Mouse (Mus musculus) MEL (cell line): ENCODE results near the gene Tbx15. TPM values are rescaled to one million over a fixed set of nuclear protein-coding genes. Genes with fewer than 3 reads are reported as not detected.

Experiments
- DNase-seq: peaks from one replicate; pipeline ENCODE4 v3.0.0; 2011; ENCODE audit warnings: low read depth, low spot score
- H3K27ac ChIP-seq: 2 replicates; pipeline ENCODE4 v1.5.1; 2012; ENCODE audit warnings: low read depth, mild to moderate bottlenecking, control low read depth, low read length, moderate library complexity; ENCODE audit not compliant: control insufficient read depth
- H3K27me3 ChIP-seq, 2 experiments: fragments of 150-350 bp in 1 of 2; sonication (generic) in 1 of 2; 2 replicates each; pipeline ENCODE4 v1.6.1; 2012; ENCODE audit warnings: low read length in 2 of 2, mild to moderate bottlenecking in 2 of 2, improper control_type of control experiment in 1 of 2, moderate library complexity in 1 of 2; ENCODE audit not compliant: insufficient read depth in 2 of 2, control insufficient read depth in 1 of 2
- H3K36me3 ChIP-seq, 2 experiments: 2 replicates each; pipeline ENCODE4 v1.6.1; 2012 to 2014; ENCODE audit warnings: low read length in 2 of 2, improper control_type of control experiment in 1 of 2, inconsistent platforms in 1 of 2, mild to moderate bottlenecking in 1 of 2; ENCODE audit not compliant: insufficient read depth in 2 of 2, control insufficient read depth in 1 of 2
- H3K4me1 ChIP-seq, 2 experiments: fragments of 150-350 bp in 1 of 2; sonication (generic) in 1 of 2; 2 replicates each; pipeline ENCODE4 v1.6.1; 2012; ENCODE audit warnings: low read length in 2 of 2, improper control_type of control experiment in 1 of 2, mild to moderate bottlenecking in 1 of 2; ENCODE audit not compliant: insufficient read depth in 2 of 2, control insufficient read depth in 1 of 2
- H3K4me3 ChIP-seq, 2 experiments: fragments of 150-350 bp in 1 of 2; sonication (generic) in 1 of 2; 2 replicates each; pipeline ENCODE4 v1.5.1; 2012; ENCODE audit warnings: low read depth in 2 of 2, low read length in 2 of 2, mild to moderate bottlenecking in 2 of 2, moderate library complexity in 2 of 2, control low read depth in 1 of 2, improper control_type of control experiment in 1 of 2; ENCODE audit not compliant: control insufficient read depth in 1 of 2, insufficient read depth in 1 of 2
- H3K79me2 ChIP-seq: 2 replicates; pipeline ENCODE4 v1.6.1; 2012; ENCODE audit warnings: mild to moderate bottlenecking, low read length, moderate library complexity; ENCODE audit not compliant: control insufficient read depth, poor library complexity, insufficient read depth
- H3K9ac ChIP-seq: 2 replicates; pipeline ENCODE4 v1.6.1; 2012; ENCODE audit warnings: low read depth, mild to moderate bottlenecking, control low read depth, low read length, moderate library complexity; ENCODE audit not compliant: control insufficient read depth, poor library complexity, severe bottlenecking
- H3K9me3 ChIP-seq: fragments of 150-350 bp; sonication (generic); replicated peaks from 2 replicates; pipeline ENCODE4 v1.6.1; 2012; ENCODE audit warnings: mild to moderate bottlenecking, low read length, improper control_type of control experiment, moderate library complexity; ENCODE audit not compliant: insufficient read depth
- CHD1 ChIP-seq: IDR thresholded peaks from 2 replicates; pipeline ENCODE4 v1.6.1; 2012; ENCODE audit warnings: low read depth, mild to moderate bottlenecking, inconsistent platforms, low read length, improper control_type of control experiment
- CHD2 ChIP-seq: IDR thresholded peaks from 2 replicates; pipeline ENCODE4 v1.6.1; 2011; ENCODE audit warnings: low read length, improper control_type of control experiment
- E2F4 ChIP-seq: IDR thresholded peaks from 2 replicates; pipeline ENCODE4 v1.6.1; 2011; ENCODE audit warnings: low read depth, low read length, improper control_type of control experiment, borderline replicate concordance
- ELF1 ChIP-seq: IDR thresholded peaks from 2 replicates; pipeline ENCODE4 v1.6.1; 2014; ENCODE audit warnings: low read depth, mild to moderate bottlenecking, inconsistent platforms, low read length, improper control_type of control experiment, moderate library complexity
- EP300 ChIP-seq, 2 experiments: IDR thresholded peaks; 2 replicates each; pipeline ENCODE4 v1.6.1; 2011; ENCODE audit warnings: improper control_type of control experiment in 2 of 2, low read length in 2 of 2, low read depth in 1 of 2, mild to moderate bottlenecking in 1 of 2
- GABPA ChIP-seq: IDR thresholded peaks from 2 replicates; pipeline ENCODE4 v1.6.1; 2012; ENCODE audit warnings: low read depth, mild to moderate bottlenecking, inconsistent platforms, low read length, improper control_type of control experiment, moderate library complexity
- GATA1 ChIP-seq: IDR thresholded peaks from 2 replicates; pipeline ENCODE4 v1.6.1; 2011; ENCODE audit warnings: low read depth, low read length, improper control_type of control experiment
- KAT2A ChIP-seq: conservative IDR thresholded peaks from 2 replicates; pipeline ENCODE4 v1.6.1; 2012; ENCODE audit warnings: low read depth, low read length, improper control_type of control experiment, inconsistent platforms
- MAX ChIP-seq: IDR thresholded peaks from 2 replicates; pipeline ENCODE4 v1.6.1; 2011; ENCODE audit warnings: low read length, improper control_type of control experiment
- MAZ ChIP-seq: IDR thresholded peaks from 2 replicates; pipeline ENCODE4 v1.6.1; 2012; ENCODE audit warnings: low read depth, mild to moderate bottlenecking, inconsistent platforms, low read length, improper control_type of control experiment
- MEF2A ChIP-seq: IDR thresholded peaks from 2 replicates; pipeline ENCODE4 v1.6.1; 2014; ENCODE audit warnings: low read depth, mild to moderate bottlenecking, inconsistent platforms, low read length, improper control_type of control experiment; ENCODE audit not compliant: poor library complexity, insufficient replicate concordance, severe bottlenecking; ENCODE audit errors: extremely low read depth
- MYC ChIP-seq: IDR thresholded peaks from 2 replicates; pipeline ENCODE4 v1.6.1; 2011; ENCODE audit warnings: low read depth, mild to moderate bottlenecking, low read length, improper control_type of control experiment, moderate library complexity
- POLR2A ChIP-seq, 2 experiments: IDR thresholded peaks; 2 replicates each; pipeline ENCODE4 v1.6.1; 2011 to 2012; ENCODE audit warnings: low read length in 2 of 2, mild to moderate bottlenecking in 2 of 2, control low read depth in 1 of 2, improper control_type of control experiment in 1 of 2, low read depth in 1 of 2, moderate library complexity in 1 of 2; ENCODE audit not compliant: control insufficient read depth in 1 of 2, insufficient read depth in 1 of 2, poor library complexity in 1 of 2
- RAD21 ChIP-seq: IDR thresholded peaks from 2 replicates; pipeline ENCODE4 v1.6.1; 2011; ENCODE audit warnings: mild to moderate bottlenecking, low read depth, low read length, improper control_type of control experiment
- RCOR1 ChIP-seq: IDR thresholded peaks from 2 replicates; pipeline ENCODE4 v1.6.1; 2012; ENCODE audit warnings: low read depth, mild to moderate bottlenecking, inconsistent platforms, low read length, improper control_type of control experiment
- USF1 ChIP-seq: IDR thresholded peaks from 2 replicates; pipeline ENCODE4 v1.6.1; 2014; ENCODE audit warnings: low read depth, mild to moderate bottlenecking, inconsistent platforms, low read length, improper control_type of control experiment, moderate library complexity
- USF2 ChIP-seq, 2 experiments: IDR thresholded peaks; 2 replicates each; pipeline ENCODE4 v1.6.1; 2011 to 2012; ENCODE audit warnings: improper control_type of control experiment in 2 of 2, low read length in 2 of 2, borderline replicate concordance in 1 of 2, inconsistent platforms in 1 of 2, low read depth in 1 of 2, mild to moderate bottlenecking in 1 of 2; ENCODE audit not compliant: insufficient read depth in 1 of 2
- polyA plus RNA-seq, 2 experiments: library from polyadenylated mRNA; stranded (reverse) in 1 of 2; unstranded in 1 of 2; fragments of >175 nt in 1 of 2; fragments of >200 nt in 1 of 2; gene quantifications; 2 replicates each; pipeline versions ENCODE4 v1.2.1 to v1.2.4; 2012; ENCODE audit warnings: low replicate concordance in 2 of 2, low read depth in 1 of 2; ENCODE audit not compliant: insufficient read length in 2 of 2, insufficient read depth in 1 of 2, missing spikeins in 1 of 2
- total RNA-seq: library from RNA; depleted of rRNA; stranded (reverse); fragments of 300-350 nt; gene quantifications from 2 replicates; pipeline ENCODE4 v1.2.3, GENCODE M21; 2012

Gene Tbx15
- total and polyA plus RNA-seq, 3 experiments = 8.9 to 13.0 TPM; not detected in 1

DNA sequence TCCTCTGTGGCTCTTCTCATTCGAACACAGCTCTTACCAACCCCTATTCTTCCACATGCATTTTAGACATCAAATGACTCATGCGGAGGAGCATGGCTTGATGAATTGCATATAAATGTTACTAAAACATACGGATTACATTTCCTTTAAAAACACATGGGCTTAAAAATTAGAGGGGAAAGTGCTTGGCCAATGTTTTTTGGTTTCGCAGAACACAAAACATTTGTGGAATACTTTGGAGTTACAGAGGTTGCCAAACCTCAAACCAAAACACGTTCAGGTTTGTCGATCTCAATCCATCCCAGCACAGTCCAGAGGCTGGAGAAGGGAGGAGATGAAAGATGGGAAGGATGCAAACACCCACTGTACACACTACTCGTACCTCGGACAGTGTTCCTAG lies 90.9 kb downstream of the Tbx15 start:
- H3K9me3 ChIP-seq = no peaks in the 10 kb centered on the region
- H3K79me2 ChIP-seq = no peaks in the 10 kb centered on the region
- H3K4me3 ChIP-seq = no peak overlapping the region
- TF ChIP-seq E2F4 (no peak), CHD2 (no peak), RAD21 (no peak), GATA1 (no peak), KAT2A (no peak), USF2 (IDR thresholded peaks at IDR 0.05; ENCODE audit: borderline replicate concordance in 1 of 2, insufficient read depth in 1 of 2, low read depth in 1 of 2, low read length in 2 of 2) (no peak), RCOR1 (no peak), CHD1 (no peak), MAZ (no peak)
- H3K9ac ChIP-seq = no peak overlapping the region
- no peak overlapping the region for H3K27ac ChIP-seq
- DNase-seq = no peak
- no peaks in the 10 kb centered on the region for H3K4me1 ChIP-seq
- H3K27me3 ChIP-seq = no peaks in the 10 kb centered on the region
- H3K36me3 ChIP-seq = peaks cover 0 to 3% of the 10 kb centered on the region in 2 experiments; a peak in 2 of 4 replicates

- H3K27me3 ChIP-seq = no peaks in the 10 kb centered on the region
- H3K9me3 ChIP-seq = no peaks in the 10 kb centered on the region
- DNase-seq = no peak
- no peak overlapping the region for H3K4me3 ChIP-seq
- H3K27ac ChIP-seq = no peak overlapping the region
- peaks cover 0 to 1% of the 10 kb centered on the region in 2 experiments; a peak in 1 of 4 replicates for H3K36me3 ChIP-seq
- TF ChIP-seq MAX (no peak), MYC (no peak), GATA1 (no peak), EP300 (IDR thresholded peaks at IDR 0.05; ENCODE audit: low read depth in 1 of 2, low read length in 2 of 2) (no peak), POLR2A (IDR thresholded peaks at IDR 0.05; ENCODE audit: control insufficient read depth in 1 of 2, insufficient read depth in 1 of 2, low read depth in 1 of 2, low read length in 2 of 2, poor library complexity in 1 of 2) (no peak), MEF2A (no peak), CHD2 (no peak), USF1 (no peak), ELF1 (no peak), CHD1 (no peak), GABPA (no peak)
- H3K79me2 ChIP-seq = no peaks in the 10 kb centered on the region
- no peak overlapping the region for H3K9ac ChIP-seq
- no peaks in the 10 kb centered on the region for H3K4me1 ChIP-seq
These were observed 96.7 kb downstream of the Tbx15 start for GRCm38 (mm10) chr3:99336866-99337265.
